Mouse (Mus musculus): ENCODE measurements around the gene Ptk6.

- TF ChIP-seq CTCF (conservative IDR thresholded peaks at IDR 0.05; ENCODE audit: insufficient read depth, insufficient read length, low read depth, low read length) (no peak), POLR2A (IDR thresholded peaks at IDR 0.05; ENCODE audit: low read depth, low read length) (no peak)
These were observed 3.1 kb upstream of the Ptk6 start for GRCm38 (mm10) chr2:181205678-181206077.
